Mouse (Mus musculus) heart, embryonic 10.5 days (tissue): ENCODE results near the gene Arhgef39. TPM values are rescaled to one million over a fixed set of nuclear protein-coding genes. Genes with fewer than 3 reads are reported as not detected.

ENCODE experiments used
- DNase-seq: peaks from one replicate; pipeline ENCODE4 v3.0.0-alpha.2; 2017; ENCODE audit warnings: low spot score
- H3K27ac ChIP-seq: fragments of 300-500 bp; sonication (generic); 2 replicates; pipeline ENCODE4 v1.5.1; 2016; ENCODE audit warnings: mild to moderate bottlenecking
- H3K27me3 ChIP-seq: fragments of 300-500 bp; sonication (generic); 2 replicates; pipeline ENCODE4 v1.6.1; 2016; ENCODE audit warnings: mild to moderate bottlenecking; ENCODE audit not compliant: poor library complexity, insufficient read depth, severe bottlenecking
- H3K36me3 ChIP-seq: fragments of 300-500 bp; sonication (generic); 2 replicates; pipeline ENCODE4 v1.6.1; 2016; ENCODE audit warnings: mild to moderate bottlenecking, moderate library complexity
- H3K4me1 ChIP-seq: fragments of 300-500 bp; sonication (generic); 2 replicates; pipeline ENCODE4 v1.6.1; 2016; ENCODE audit warnings: mild to moderate bottlenecking
- H3K4me3 ChIP-seq: fragments of 300-500 bp; sonication (generic); 2 replicates; pipeline ENCODE4 v1.5.1; 2016; ENCODE audit warnings: mild to moderate bottlenecking, moderate library complexity
- H3K9me3 ChIP-seq: fragments of 300-500 bp; sonication (generic); 2 replicates; pipeline ENCODE4 v1.6.1; 2016; ENCODE audit warnings: mild to moderate bottlenecking, moderate library complexity
- WGBS: fragments of 180-500 bp; shearing (Covaris S2); methylation state at CpG from one replicate; pipeline ENCODE4 v1.1.7; 2016; 5-methylcytosine and 5-hydroxymethylcytosine counted together
- polyA plus RNA-seq: library from polyadenylated mRNA; unstranded; fragments of >200 nt; fragmentation: Nextera tagmentation; extraction: Ambion mirVana; gene quantifications from 2 replicates; pipeline ENCODE4 v1.2.1, GENCODE M21; 2016

The Arhgef39 gene
- polyA plus RNA-seq, 1 experiment from 2014 or later: 40.1 TPM

DNA sequence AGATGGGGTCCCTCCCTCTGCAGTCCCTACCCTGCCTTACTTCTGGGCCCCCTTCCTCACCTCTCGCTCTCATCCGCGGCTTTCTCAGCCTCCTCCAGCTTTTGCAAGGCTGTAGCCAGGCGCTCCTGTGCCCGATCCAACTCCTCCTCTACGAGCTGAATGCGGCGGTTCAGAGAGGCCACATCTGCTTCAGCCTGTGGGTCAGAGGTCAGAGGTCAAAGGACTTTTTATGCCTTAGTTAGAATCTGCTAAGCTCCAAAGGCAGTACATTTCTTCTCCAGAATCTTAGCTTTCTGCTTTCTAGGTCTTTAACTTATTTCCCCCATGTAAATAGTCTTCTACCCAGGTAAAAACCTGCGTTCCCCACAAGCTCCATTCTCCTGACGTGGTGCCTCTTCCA is 20.1 kb upstream of the Arhgef39 start:
- WGBS: 25% methylated on average over 10 of the region's 10 CpGs
- peak overlapping the region; percentile 37 for H3K4me3 ChIP-seq

DNA sequence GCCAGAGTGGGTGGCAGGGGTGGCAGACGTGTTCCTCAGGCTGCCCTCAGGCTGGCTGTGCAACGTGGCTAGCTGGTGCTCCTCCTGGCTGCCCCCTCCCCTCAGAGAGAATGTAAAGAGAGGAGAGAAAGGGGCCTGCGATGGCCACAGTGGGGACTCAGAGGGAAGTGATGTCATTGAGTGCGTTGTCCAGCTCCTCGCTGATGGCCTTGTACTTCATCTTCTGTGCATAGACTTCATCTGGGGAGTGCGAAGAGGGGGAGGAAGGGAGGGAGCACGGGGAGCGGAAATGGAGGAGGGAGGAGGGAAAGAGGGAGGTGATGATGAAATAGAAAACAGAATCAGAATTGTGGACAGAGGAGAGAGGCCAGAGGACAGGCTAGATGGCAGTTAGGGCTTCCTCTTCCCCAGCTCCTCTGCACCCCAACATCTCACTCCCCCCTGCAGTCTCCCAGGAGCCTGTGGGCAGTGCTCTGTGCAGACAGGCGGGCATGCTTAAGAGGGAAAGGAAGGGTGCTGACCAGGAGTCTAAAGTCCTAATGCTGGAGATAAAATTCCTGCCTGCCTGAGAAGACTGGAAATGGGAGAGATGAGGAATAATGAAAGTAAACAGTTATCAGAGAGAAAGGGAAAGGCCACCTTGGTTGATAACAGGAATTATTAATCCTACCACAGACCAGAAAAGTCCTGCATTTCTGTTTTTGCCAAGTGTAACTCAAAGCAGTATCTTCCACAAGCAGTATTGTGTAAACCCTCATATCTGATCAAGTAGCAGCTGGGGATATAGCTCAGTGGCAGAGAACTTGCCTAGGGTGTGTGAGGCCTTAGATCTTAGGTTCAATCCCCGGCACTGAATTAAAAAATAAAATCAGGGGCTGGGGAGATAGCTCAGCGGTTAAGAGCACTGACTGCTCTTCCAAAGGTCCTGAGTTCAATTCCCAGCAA is 16.5 kb upstream of the Arhgef39 start:
- peaks cover 17% of the 10 kb centered on the region; the same call in 1 of the 2 replicates for H3K27me3 ChIP-seq
- H3K27ac ChIP-seq: peak overlapping the region; percentile 59; the same call in 1 of the 2 replicates
- H3K4me1 ChIP-seq: peaks cover 68% of the 10 kb centered on the region
- 62% methylated on average over 11 of the region's 11 CpGs for WGBS
- H3K36me3 ChIP-seq: peaks cover 43% of the 10 kb centered on the region
- DNase-seq: no peak
- H3K9me3 ChIP-seq: no peaks in the 10 kb centered on the region
- H3K4me3 ChIP-seq: no peak overlapping the region

More for the DNA sequence above, 20.1 kb upstream of the Arhgef39 start:
- H3K36me3 ChIP-seq: peaks cover 42% of the 10 kb centered on the region
- no peaks in the 10 kb centered on the region for H3K9me3 ChIP-seq
- H3K4me1 ChIP-seq: peaks cover 83% of the 10 kb centered on the region
- no peak for DNase-seq
- H3K27ac ChIP-seq: no peak overlapping the region
- H3K27me3 ChIP-seq: peaks cover 48% of the 10 kb centered on the region

DNA sequence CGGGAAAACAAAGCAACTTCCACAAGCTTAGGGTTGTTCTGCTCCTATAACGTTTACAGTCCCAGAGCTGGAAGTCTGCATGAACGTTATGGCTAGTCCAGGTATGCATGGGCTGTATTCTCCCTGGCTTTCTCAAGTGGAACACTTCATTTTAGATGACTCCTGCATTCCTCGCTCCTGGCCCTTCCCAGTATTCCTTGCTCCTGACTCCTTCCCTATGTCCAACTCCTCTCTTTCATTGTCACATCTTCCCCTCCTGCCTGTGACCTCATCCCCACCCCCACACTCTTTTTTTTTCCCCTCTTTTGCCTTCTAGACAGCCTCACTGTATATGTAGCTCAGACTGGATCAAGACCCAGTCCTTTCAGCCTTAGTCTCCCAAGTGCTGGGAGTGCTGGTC is 14.3 kb upstream of the Arhgef39 start:
- Histone ChIP-seq H3K4me3 (no peak overlapping the region), H3K9me3 (no peaks in the 10 kb centered on the region), H3K27me3 (peaks cover 10% of the 10 kb centered on the region; the same call in 1 of the 2 replicates), H3K4me1 (peaks cover 51% of the 10 kb centered on the region), H3K36me3 (peaks cover 35% of the 10 kb centered on the region), H3K27ac (no peak overlapping the region; the same call in 1 of the 2 replicates)
- no peak for DNase-seq
- WGBS: 56% methylated on average over 4 of the region's 4 CpGs

DNA sequence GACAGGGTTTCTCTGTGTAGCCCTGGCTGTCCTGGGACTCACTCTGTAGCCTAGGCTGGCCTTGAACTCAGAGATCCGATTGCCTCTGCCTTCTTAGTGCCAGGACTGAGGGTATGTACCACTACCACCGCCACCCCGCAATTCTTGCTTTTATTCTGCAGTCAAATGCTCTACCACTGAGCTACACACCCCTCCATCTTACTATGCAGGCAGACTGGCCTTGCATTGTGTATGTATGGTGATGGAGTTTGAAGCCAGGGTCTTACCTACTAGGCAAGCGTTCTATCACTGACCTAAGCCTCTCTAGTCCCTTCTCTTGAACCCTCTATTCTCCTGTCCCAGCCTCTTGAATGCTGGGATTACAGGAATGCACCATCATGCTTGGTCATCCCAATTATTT is 13.8 kb upstream of the Arhgef39 start:
- WGBS: 83% methylated on average over 4 of the region's 4 CpGs
- H3K4me1 ChIP-seq: peaks cover 51% of the 10 kb centered on the region

DNA sequence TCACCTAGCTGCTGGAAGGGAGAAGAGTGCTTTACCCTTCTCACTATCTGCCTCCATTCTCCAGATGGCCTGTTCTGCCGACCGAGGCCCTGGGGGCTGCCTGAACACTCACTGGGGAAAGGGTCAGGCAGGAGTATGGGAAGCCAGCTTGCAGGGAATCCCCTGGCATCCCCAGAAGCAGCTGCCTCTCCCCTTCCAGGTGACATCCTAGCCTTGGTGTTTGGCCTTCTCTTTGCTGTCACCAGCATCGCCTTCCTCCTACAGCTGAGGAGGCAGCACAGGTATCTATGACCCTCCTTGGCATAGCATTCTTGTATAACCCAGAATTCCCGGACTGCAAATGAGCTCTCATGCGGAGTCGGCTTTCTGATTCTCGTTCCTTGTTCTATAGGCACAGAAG is 13.2 kb upstream of the Arhgef39 start:
- H3K27me3 ChIP-seq: peaks cover 1% of the 10 kb centered on the region
- WGBS: 42% methylated on average over 7 of the region's 7 CpGs
- H3K4me1 ChIP-seq: peaks cover 57% of the 10 kb centered on the region
- H3K9me3 ChIP-seq: no peaks in the 10 kb centered on the region
- H3K27ac ChIP-seq: no peak overlapping the region
- H3K36me3 ChIP-seq: peaks cover 24% of the 10 kb centered on the region
- DNase-seq: no peak
- H3K4me3 ChIP-seq: no peak overlapping the region

More for the DNA sequence above, 13.8 kb upstream of the Arhgef39 start:
- peaks cover 30% of the 10 kb centered on the region for H3K36me3 ChIP-seq
- peaks cover 5% of the 10 kb centered on the region; the same call in 1 of the 2 replicates for H3K27me3 ChIP-seq
- no peaks in the 10 kb centered on the region for H3K9me3 ChIP-seq
- no peak overlapping the region for H3K4me3 ChIP-seq
- DNase-seq: no peak
- no peak overlapping the region for H3K27ac ChIP-seq

DNA sequence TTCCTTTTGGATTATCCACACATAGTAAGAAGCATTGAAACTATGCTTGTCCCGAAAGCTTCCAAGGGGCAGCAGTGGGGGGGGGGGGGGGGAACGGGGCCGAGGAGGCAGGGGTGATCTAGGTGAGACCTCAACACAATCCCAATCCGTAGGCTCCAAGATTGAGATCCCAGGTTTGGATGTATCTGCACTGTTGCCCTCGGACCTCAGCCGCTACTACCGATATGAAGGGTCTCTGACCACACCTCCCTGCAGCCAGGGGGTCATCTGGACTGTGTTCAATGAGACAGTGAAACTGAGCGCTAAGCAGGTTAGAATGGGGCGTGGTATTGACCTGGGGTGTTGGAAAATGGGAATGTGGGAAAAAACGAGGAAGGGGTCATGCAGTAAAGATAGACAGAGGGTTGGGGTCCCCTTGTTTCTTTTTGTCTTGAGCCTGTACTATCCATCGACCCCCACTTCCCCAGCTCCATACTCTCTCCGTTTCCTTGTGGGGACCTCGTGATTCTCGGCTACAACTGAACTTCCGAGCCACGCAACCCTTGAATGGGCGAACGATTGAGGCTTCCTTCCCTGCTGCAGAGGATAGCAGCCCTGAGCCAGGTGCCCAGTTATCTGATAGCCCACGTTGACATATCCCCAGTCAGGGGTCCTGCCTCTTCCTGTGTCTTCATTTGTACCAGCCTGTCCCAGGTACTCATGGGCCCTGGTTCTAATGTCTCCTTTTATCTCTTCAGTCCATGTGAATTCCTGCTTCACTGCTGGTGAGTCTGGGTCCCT is 12.4 kb upstream of the Arhgef39 start:
- no peak overlapping the region for H3K27ac ChIP-seq
- H3K27me3 ChIP-seq: peaks cover 9% of the 10 kb centered on the region
- no peak overlapping the region for H3K4me3 ChIP-seq
- 52% methylated on average over 17 of the region's 19 CpGs for WGBS
- H3K4me1 ChIP-seq: peaks cover 62% of the 10 kb centered on the region
- no peak for DNase-seq
- peaks cover 17% of the 10 kb centered on the region for H3K36me3 ChIP-seq
- H3K9me3 ChIP-seq: no peaks in the 10 kb centered on the region

DNA sequence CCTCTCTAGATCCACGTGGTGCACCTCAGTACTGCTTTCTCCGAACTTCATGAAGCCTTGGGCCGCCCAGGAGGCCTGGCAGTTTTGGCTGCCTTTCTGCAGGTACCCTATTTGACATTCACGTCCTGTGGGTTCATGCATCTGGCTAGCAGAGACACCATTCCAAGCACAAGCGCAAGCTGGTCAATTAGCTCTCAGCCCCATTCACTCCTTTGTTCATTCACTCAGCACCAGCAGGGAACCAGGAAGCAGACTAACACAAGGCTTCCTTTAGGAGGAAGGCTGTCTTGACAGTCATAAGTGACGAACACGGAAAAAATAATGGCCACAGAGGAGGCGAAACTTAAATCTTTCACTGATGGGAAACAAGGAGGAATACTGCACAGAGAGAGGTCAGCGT is 9.6 kb upstream of the Arhgef39 start:
- Histone ChIP-seq H3K27ac (peak overlapping the region; percentile 81), H3K4me1 (peaks cover 42% of the 10 kb centered on the region), H3K4me3 (peak overlapping the region; percentile 60), H3K9me3 (no peaks in the 10 kb centered on the region), H3K36me3 (no peaks in the 10 kb centered on the region), H3K27me3 (peaks cover 15% of the 10 kb centered on the region)
- 37% methylated on average over 9 of the region's 9 CpGs for WGBS
- no peak for DNase-seq

DNA sequence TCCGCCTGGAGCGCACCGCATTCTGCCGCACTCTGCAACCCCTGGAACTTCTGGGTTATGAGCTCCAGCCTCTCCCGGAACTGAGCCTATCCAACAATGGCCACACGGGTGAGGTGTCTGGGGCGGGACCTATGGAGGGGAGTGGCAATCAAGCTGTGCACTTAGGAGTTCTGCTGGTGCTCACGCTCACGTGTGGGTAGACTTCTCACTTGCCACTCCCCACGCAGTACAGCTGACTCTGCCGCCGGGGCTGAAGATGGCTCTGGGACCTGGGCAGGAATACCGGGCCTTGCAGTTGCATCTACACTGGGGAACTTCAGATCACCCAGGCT is 9.1 kb upstream of the Arhgef39 start:
- H3K27me3 ChIP-seq: peaks cover 15% of the 10 kb centered on the region
- H3K27ac ChIP-seq: peak overlapping the region; percentile 81
- 3% methylated on average over 13 of the region's 13 CpGs for WGBS

DNA sequence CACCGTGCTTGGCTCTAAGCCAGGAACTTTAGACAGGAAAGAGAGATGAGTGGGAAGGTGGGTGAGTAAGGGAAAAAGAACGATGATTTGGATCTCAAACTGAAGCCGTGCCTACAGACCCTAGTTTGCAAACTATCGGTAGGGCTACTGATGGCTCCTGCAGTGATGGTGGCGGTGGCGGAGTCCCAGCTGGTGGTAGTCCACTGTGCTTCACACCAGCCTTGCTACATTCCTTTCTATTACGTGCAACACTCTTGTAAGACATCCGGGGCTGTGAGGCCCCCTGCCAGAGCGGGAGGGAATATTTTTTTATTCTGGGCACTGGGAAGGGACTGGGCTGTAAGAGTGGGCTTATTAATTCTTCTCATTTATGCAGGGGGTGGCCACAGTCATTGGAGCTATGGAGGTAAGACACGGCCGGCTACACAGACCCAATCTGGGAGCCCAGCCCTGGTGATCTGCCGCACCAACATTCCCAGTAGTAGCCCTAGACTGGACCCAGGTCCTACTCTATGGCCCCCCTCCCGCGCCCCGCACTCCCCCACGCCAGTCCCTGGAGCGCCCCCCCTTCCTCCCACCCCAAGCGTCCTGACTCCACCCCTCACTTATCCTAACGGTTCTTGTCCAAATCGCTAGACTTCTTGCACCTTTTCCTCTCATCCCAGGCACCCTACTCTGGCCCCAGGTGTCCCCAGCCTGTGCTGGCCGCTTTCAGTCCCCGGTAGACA is 8.6 kb upstream of the Arhgef39 start:
- Histone ChIP-seq H3K4me3 (peak overlapping the region; percentile 60), H3K4me1 (peaks cover 37% of the 10 kb centered on the region), H3K9me3 (no peaks in the 10 kb centered on the region), H3K36me3 (no peaks in the 10 kb centered on the region), H3K27me3 (peaks cover 15% of the 10 kb centered on the region), H3K27ac (peak overlapping the region; percentile 81)
- 8% methylated on average over 20 of the region's 22 CpGs for WGBS
- no peak for DNase-seq

More for the DNA sequence above, 9.1 kb upstream of the Arhgef39 start:
- DNase-seq: peak; percentile 86
- Histone ChIP-seq H3K36me3 (no peaks in the 10 kb centered on the region), H3K4me1 (peaks cover 37% of the 10 kb centered on the region), H3K9me3 (no peaks in the 10 kb centered on the region), H3K4me3 (peak overlapping the region; percentile 60)

DNA sequence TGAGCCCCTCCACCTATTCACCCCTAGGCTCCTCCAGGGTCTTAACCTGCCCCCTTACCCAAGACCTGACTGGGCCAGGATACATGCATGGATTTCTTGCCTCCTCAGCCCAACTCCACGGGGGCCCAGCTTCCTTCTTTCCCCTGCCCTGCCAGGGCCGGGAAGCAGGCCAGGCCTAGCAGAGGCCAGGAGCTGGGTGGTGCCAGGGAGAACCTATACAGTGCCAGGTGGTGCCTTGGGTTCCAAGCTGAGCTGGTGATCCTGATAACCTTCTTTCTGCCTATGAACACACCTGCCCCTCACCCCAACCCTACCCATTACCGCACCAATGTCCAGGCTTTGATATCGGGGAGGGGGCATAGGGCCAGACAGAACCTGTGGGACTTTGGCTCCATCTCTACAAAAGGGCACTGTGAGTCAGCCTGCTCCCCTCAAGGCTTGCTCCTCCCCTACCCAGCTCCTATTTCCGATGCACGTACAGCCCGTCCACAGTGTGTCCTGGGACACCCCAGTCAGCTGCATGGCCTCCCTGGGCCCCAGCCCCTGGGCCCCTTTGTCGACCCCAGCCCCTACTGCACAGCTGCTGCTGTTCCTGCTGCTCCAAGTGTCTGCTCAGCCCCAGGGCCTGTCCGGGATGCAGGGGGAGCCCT is 7.2 kb upstream of the Arhgef39 start, which contains the start of gene Car9:
Gene Car9, plus strand, starts transcription at position 431 of the 650 bp plus-strand sequence.
- peaks cover 18% of the 10 kb centered on the region for H3K27me3 ChIP-seq
- H3K9me3 ChIP-seq: no peaks in the 10 kb centered on the region

DNA sequence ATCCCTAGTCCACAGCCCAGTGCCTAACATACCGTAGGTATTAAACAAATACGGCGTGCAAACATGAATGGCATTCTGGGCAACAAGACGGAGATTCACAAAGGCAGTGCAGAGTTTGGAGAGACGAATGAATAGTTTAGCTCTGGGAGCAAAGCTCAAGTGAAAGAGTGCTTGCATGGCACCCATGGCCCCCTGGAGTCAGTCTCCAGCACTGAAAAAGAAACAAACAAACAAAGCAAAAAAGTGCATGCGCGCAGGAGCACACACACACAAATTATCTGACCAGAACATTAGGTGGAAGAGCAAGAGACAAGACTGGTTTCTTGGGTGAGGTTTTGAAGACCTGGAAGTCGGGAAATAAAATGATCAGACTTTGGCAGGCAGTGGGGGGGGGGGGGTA is 6.6 kb upstream of the Arhgef39 start:
- WGBS: 84% methylated on average over 8 of the region's 8 CpGs
- Histone ChIP-seq H3K36me3 (no peaks in the 10 kb centered on the region), H3K9me3 (no peaks in the 10 kb centered on the region), H3K4me3 (no peak overlapping the region), H3K4me1 (peaks cover 24% of the 10 kb centered on the region), H3K27me3 (peaks cover 23% of the 10 kb centered on the region), H3K27ac (no peak overlapping the region)
- no peak for DNase-seq

More for the DNA sequence above, 7.2 kb upstream of the Arhgef39 start, which contains the start of gene Car9:
- DNase-seq: no peak
- peak within 1 kb of the TSS; percentile 60 for H3K4me3 ChIP-seq
- no peaks in the 10 kb centered on the region for H3K36me3 ChIP-seq
- WGBS: 55% methylated on average over 9 of the region's 9 CpGs
- H3K4me1 ChIP-seq: peaks cover 26% of the 10 kb centered on the region
- H3K27ac ChIP-seq: peak within 1 kb of the TSS; percentile 81; the same call in 1 of the 2 replicates

DNA sequence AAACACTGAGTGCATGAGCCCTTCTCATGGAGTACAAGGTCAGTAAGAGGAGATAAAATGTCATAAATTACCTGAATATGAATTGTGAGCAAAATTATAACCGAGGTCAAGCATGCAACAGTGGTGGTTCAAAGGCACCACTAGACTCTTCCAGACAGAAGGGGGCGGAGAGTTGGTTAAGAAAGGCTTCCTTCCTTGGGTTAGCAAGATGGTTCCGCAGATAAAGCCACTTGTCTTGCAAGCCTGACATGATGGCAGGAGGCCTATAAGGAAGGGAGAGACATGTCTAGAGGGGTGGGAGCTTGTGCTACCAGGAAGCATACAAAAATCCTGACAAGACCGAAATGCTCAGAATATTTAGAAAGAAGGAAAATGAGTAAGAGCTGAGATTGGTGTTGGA is 4.8 kb upstream of the Arhgef39 start:
- 73% methylated on average over 4 of the region's 4 CpGs for WGBS
- no peak overlapping the region for H3K4me3 ChIP-seq
- H3K27me3 ChIP-seq: peaks cover 25% of the 10 kb centered on the region
- no peaks in the 10 kb centered on the region for H3K9me3 ChIP-seq
- no peak overlapping the region for H3K27ac ChIP-seq
- no peaks in the 10 kb centered on the region for H3K36me3 ChIP-seq
- H3K4me1 ChIP-seq: peaks cover 24% of the 10 kb centered on the region
- DNase-seq: no peak
